Mouse (Mus musculus) intestine, postnatal 0 days (tissue): ENCODE data around the gene Itga5. TPM values are rescaled to one million over a fixed set of nuclear protein-coding genes. Genes with fewer than 3 reads are reported as not detected.

ENCODE experiments used
- ATAC-seq: fragments of 200-750 bp; cut with Nextera tagmentation; 2 replicates; pipeline ENCODE4 v1.8.0; 2017; ENCODE audit warnings: mild to moderate bottlenecking, moderate TSS enrichment, moderate library complexity
- H3K27ac ChIP-seq: fragments of 300-500 bp; sonication (generic); 2 replicates; pipeline ENCODE4 v1.5.1; 2014; ENCODE audit warnings: mild to moderate bottlenecking, low read depth, low read length, moderate library complexity
- H3K27me3 ChIP-seq: fragments of 300-500 bp; sonication (generic); replicated peaks from 2 replicates; pipeline ENCODE4 v1.6.1; 2014; ENCODE audit warnings: low read length, mixed read lengths; ENCODE audit not compliant: control insufficient read depth, insufficient read depth
- H3K36me3 ChIP-seq: fragments of 300-500 bp; sonication (generic); 2 replicates; pipeline ENCODE4 v1.6.1; 2014; ENCODE audit warnings: mild to moderate bottlenecking, moderate library complexity; ENCODE audit not compliant: control insufficient read depth, insufficient read depth
- H3K4me1 ChIP-seq: fragments of 300-500 bp; sonication (generic); replicated peaks from 2 replicates; pipeline ENCODE4 v1.6.1; 2014; ENCODE audit warnings: antibody characterized with exemption, low read length, mixed read lengths; ENCODE audit not compliant: control insufficient read depth, insufficient read depth
- H3K4me2 ChIP-seq: fragments of 300-500 bp; sonication (generic); replicated peaks from 2 replicates; pipeline ENCODE4 v1.6.1; 2014; ENCODE audit warnings: low read depth, mild to moderate bottlenecking, moderate library complexity
- H3K4me3 ChIP-seq: fragments of 300-500 bp; sonication (generic); 2 replicates; pipeline ENCODE4 v1.5.1; 2014; ENCODE audit warnings: low read depth, low read length
- H3K9ac ChIP-seq: fragments of 300-500 bp; sonication (generic); 2 replicates; pipeline ENCODE4 v1.6.1; 2014; ENCODE audit warnings: mild to moderate bottlenecking, low read depth, low read length
- H3K9me3 ChIP-seq: fragments of 300-500 bp; sonication (generic); 2 replicates; pipeline ENCODE4 v1.6.1; 2016; ENCODE audit warnings: mixed run types; ENCODE audit not compliant: control insufficient read depth
- CTCF ChIP-seq: sonication (generic); IDR thresholded peaks from 2 replicates; pipeline ENCODE4 v1.5.1; 2016; ENCODE audit warnings: low read depth, mild to moderate bottlenecking, control low read depth, antibody characterized with exemption, moderate library complexity
- WGBS: fragments of 180-500 bp; shearing (Covaris S2); extraction: QIAGEN DNeasy Blood & Tissue Kit; methylation state at CpG from one replicate; pipeline ENCODE4 v1.1.7; 2014; 5-methylcytosine and 5-hydroxymethylcytosine counted together
- polyA plus RNA-seq: library from polyadenylated mRNA; unstranded; fragments of >200 nt; fragmentation: Nextera tagmentation; extraction: Ambion mirVana; gene quantifications from 2 replicates; pipeline ENCODE4 v1.2.1, GENCODE M21; 2015

The Itga5 gene
- polyA plus RNA-seq, 1 experiment from 2014 or later, result 25.0 TPM

GRCm38 (mm10) chr15:103361269-103361668 is 5.3 kb downstream of the Itga5 start:
- WGBS, result 44% methylated on average over 1 of the region's 1 CpGs
- no peak overlapping the region for H3K27ac ChIP-seq
- no peak for TF ChIP-seq CTCF
- no peaks in the 10 kb centered on the region for H3K4me1 ChIP-seq
- no peak overlapping the region for H3K4me3 ChIP-seq
- H3K36me3 ChIP-seq, result peaks cover 6% of the 10 kb centered on the region; the same call in 1 of the 2 replicates
- H3K9me3 ChIP-seq, result no peaks in the 10 kb centered on the region
- no peak overlapping the region for H3K4me2 ChIP-seq
- no peak overlapping the region for H3K9ac ChIP-seq
- no peaks in the 10 kb centered on the region; the same call in 1 of the 2 replicates for H3K27me3 ChIP-seq
- no peak for ATAC-seq

- Histone ChIP-seq H3K4me1 (no peaks in the 10 kb centered on the region), H3K9me3 (no peaks in the 10 kb centered on the region), H3K9ac (no peak overlapping the region), H3K36me3 (peaks cover 16% of the 10 kb centered on the region), H3K27me3 (no peaks in the 10 kb centered on the region; the same call in 1 of the 2 replicates), H3K4me3 (no peak overlapping the region), H3K4me2 (no peak overlapping the region), H3K27ac (no peak overlapping the region)
- no peak for TF ChIP-seq CTCF
- no peak for ATAC-seq
- WGBS, result 89% methylated on average over 5 of the region's 5 CpGs
Observed at GRCm38 (mm10) chr15:103359869-103360602, 6.5 kb downstream of the Itga5 start.

- WGBS, result 50% methylated on average over 1 of the region's 1 CpGs
- Histone ChIP-seq H3K27ac (no peak overlapping the region), H3K9ac (no peak overlapping the region), H3K4me1 (no peaks in the 10 kb centered on the region), H3K27me3 (no peaks in the 10 kb centered on the region), H3K4me2 (no peak overlapping the region), H3K36me3 (peaks cover 23% of the 10 kb centered on the region), H3K4me3 (no peak overlapping the region), H3K9me3 (no peaks in the 10 kb centered on the region)
- TF ChIP-seq CTCF, result no peak
- no peak for ATAC-seq
Observed at GRCm38 (mm10) chr15:103359122-103359510, 7.4 kb downstream of the Itga5 start.

GRCm38 (mm10) chr15:103358278-103359121 is 8.1 kb downstream of the Itga5 start:
- WGBS, result 36% methylated on average over 4 of the region's 4 CpGs
- Histone ChIP-seq H3K27ac (no peak overlapping the region), H3K9ac (no peak overlapping the region)

GRCm38 (mm10) chr15:103357817-103358216 is 8.7 kb downstream of the Itga5 start:
- WGBS, result 75% methylated on average over 4 of the region's 4 CpGs
- Histone ChIP-seq H3K4me2 (no peak overlapping the region), H3K27me3 (no peaks in the 10 kb centered on the region), H3K4me1 (no peaks in the 10 kb centered on the region), H3K27ac (no peak overlapping the region), H3K9ac (no peak overlapping the region), H3K9me3 (no peaks in the 10 kb centered on the region), H3K4me3 (no peak overlapping the region), H3K36me3 (peaks cover 31% of the 10 kb centered on the region)
- TF ChIP-seq CTCF, result no peak
- ATAC-seq, result no peak

More at GRCm38 (mm10) chr15:103358278-103359121, 8.1 kb downstream of the Itga5 start:
- Histone ChIP-seq H3K4me2 (no peak overlapping the region), H3K9me3 (no peaks in the 10 kb centered on the region), H3K27me3 (no peaks in the 10 kb centered on the region), H3K4me3 (no peak overlapping the region), H3K36me3 (peaks cover 29% of the 10 kb centered on the region), H3K4me1 (no peaks in the 10 kb centered on the region)
- TF ChIP-seq CTCF, result no peak
- ATAC-seq, result no peak

GRCm38 (mm10) chr15:103356130-103356529 is 10.4 kb downstream of the Itga5 start:
- TF ChIP-seq CTCF, result no peak
- no peaks in the 10 kb centered on the region for H3K9me3 ChIP-seq
- H3K4me2 ChIP-seq, result no peak overlapping the region
- no peak overlapping the region for H3K9ac ChIP-seq
- peaks cover 44% of the 10 kb centered on the region for H3K36me3 ChIP-seq
- no peaks in the 10 kb centered on the region for H3K4me1 ChIP-seq
- no peak overlapping the region for H3K27ac ChIP-seq
- no peaks in the 10 kb centered on the region for H3K27me3 ChIP-seq
- H3K4me3 ChIP-seq, result no peak overlapping the region
- ATAC-seq, result no peak
- 77% methylated on average over 4 of the region's 4 CpGs for WGBS
